Comparison of ENCODE assay signal across 20 mouse cellular contexts in the genomic region with DNA sequence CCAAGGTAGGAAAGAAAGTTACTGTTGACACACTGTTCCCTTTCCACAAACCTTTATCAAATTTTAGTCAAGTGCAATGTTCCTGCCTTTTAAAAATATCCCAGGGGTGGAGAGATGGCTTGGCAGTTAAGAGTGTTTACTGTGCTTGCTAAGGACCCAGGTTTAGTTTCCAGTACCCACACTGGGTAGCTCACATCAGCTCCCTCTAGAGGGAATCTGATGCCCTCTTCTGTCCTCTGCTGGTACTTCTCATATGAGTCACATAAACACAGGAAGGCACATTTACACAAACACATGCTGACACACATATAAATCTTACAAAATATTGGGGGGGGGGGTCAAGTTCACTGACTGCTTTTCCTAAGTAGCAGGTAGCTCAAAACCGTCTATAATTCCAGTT. TPM values are rescaled to one million over a fixed set of nuclear protein-coding genes. Genes with fewer than 3 reads are reported as not detected.
DNase-seq lines count a peak whose midpoint lies in the region; TF ChIP-seq lines count a peak whose summit lies in the region.
"Had no signal": no experiment of that assay in that cellular context is flagged by ENCODE, and none has a peak within 500 bp of the region (broad histone marks: within the 10 kb centered on the region; RNA-seq: fewer than 3 reads in every experiment).

No protein-coding gene starts in this region.

- no peak for DNase-seq in layer of hippocampus, adult 2 months (ENCODE audit: low spot score in 2 of 2)
- no peak for DNase-seq in layer of hippocampus, postnatal 25 days (ENCODE audit: extremely low spot score in 1 of 2, low spot score in 1 of 2)
- peak; percentile 19 for DNase-seq in 3T3-L1 (ENCODE audit: low read depth, low spot score)
- peak; percentile 55 for DNase-seq in A20 (ENCODE audit: low read depth, low spot score)
- peak; percentile 76 for DNase-seq in ZHBTc4 (ENCODE audit: low read depth, low spot score)
- no peak for DNase-seq in embryo, embryonic 9.5 days (ENCODE audit: extremely low spot score)
- DNase-seq in urinary bladder, postnatal 36 days (ENCODE audit: low spot score in 2 of 2) = no peak
- no peak for DNase-seq in gastrocnemius, adult 8-10 months (ENCODE audit: low spot score in 2 of 2)
- DNase-seq: cerebellum, postnatal 36 days; kidney, adult 11 months; kidney, postnatal 25 days; thymus, postnatal 25 days had no signal

- H3K27ac ChIP-seq in layer of hippocampus, adult 2 months = no peak overlapping the region
- H3K27ac ChIP-seq: embryonic facial prominence, embryonic 13.5 days; hindbrain, embryonic 12.5 days; midbrain, embryonic 15.5 days; neural tube, embryonic 13.5 days; stomach, embryonic 15.5 days had no signal

- peak; percentile 38 for TF ChIP-seq CTCF in layer of hippocampus, adult 2 months (conservative IDR thresholded peaks at IDR 0.05)

- no peak overlapping the region for H3K4me3 ChIP-seq in layer of hippocampus, adult 2 months
- H3K4me3 ChIP-seq: embryonic facial prominence, embryonic 13.5 days; hindbrain, embryonic 12.5 days; midbrain, embryonic 15.5 days; neural tube, embryonic 13.5 days; stomach, embryonic 15.5 days had no signal

RNA-seq across cellular contexts. Expression of gene Ttc9b, which starts 9.2 kb away (rescaled TPM):
- total RNA-seq in layer of hippocampus, adult 2 months (2021) = 10 to 100 TPM; 42.6 to 47.5 TPM
- total RNA-seq in layer of hippocampus, postnatal 25 days (2021) = 10 to 100 TPM; 55.0 to 59.8 TPM
- total RNA-seq in gastrocnemius, adult 8-10 months (2022) = not detected
- total RNA-seq: G1E; gastrocnemius, postnatal 4 days; liver, adult 2 months had no signal

RNA-seq across cellular contexts. Expression of gene Map3k10, which starts 29.9 kb away (rescaled TPM):
- 100 to 1,000 TPM; 180 TPM for total RNA-seq in layer of hippocampus, adult 2 months (2021)
- 100 to 1,000 TPM; 195 to 201 TPM for total RNA-seq in layer of hippocampus, postnatal 25 days (2021)
- 10 to 100 TPM; 40.0 to 47.7 (median 42.4) TPM for total RNA-seq in gastrocnemius, adult 8-10 months (2022)

RNA-seq across cellular contexts. Expression of gene Zfp607b, which starts 44.7 kb away (rescaled TPM):
- 10 to 100 TPM in 1 of 2 experiments, 1 to 10 TPM in 1; 10.0 TPM for total RNA-seq in layer of hippocampus, adult 2 months (2021)
- total RNA-seq in layer of hippocampus, postnatal 25 days (2021) = 1 to 10 TPM; 7.9 to 9.0 TPM
- total RNA-seq in gastrocnemius, adult 8-10 months (2022) = under 1 TPM; 0.11 to 0.70 (median 0.33) TPM

RNA-seq across cellular contexts. Expression of gene Akt2, which starts 53.1 kb away (rescaled TPM):
- total RNA-seq in layer of hippocampus, adult 2 months (2021) = 10 to 100 TPM; 87.0 to 99.1 TPM
- 100 to 1,000 TPM in 1 of 2 experiments, 10 to 100 TPM in 1; 93.8 to 122 TPM for total RNA-seq in layer of hippocampus, postnatal 25 days (2021)
- 100 to 1,000 TPM; 178 to 228 (median 207) TPM for total RNA-seq in gastrocnemius, adult 8-10 months (2022)

Comparison
In these comparisons a context has a peak if more than half of its experiments do, and no peak if none do; other contexts are left out.
1. DNase-seq: peak in 3T3-L1 (single experiment), A20 (single experiment) and ZHBTc4 (single experiment); none in layer of hippocampus, adult 2 months (0 of 2), layer of hippocampus, postnatal 25 days (0 of 2), embryo, embryonic 9.5 days (single experiment), urinary bladder, postnatal 36 days (0 of 2) and gastrocnemius, adult 8-10 months (0 of 2).
2. RNA of gene Ttc9b, which starts 9.2 kb away (total RNA-seq): 55.0 to 59.8 TPM in layer of hippocampus, postnatal 25 days and 42.6 to 47.5 TPM in layer of hippocampus, adult 2 months; not detected in gastrocnemius, adult 8-10 months; every median in the first group is over 10 times any median in the second.
3. RNA of gene Zfp607b, which starts 44.7 kb away (total RNA-seq): 10.0 TPM in layer of hippocampus, adult 2 months and 7.9 to 9.0 TPM in layer of hippocampus, postnatal 25 days; 0.11 to 0.70 TPM in gastrocnemius, adult 8-10 months; every median in the first group is over 4 times any median in the second.